Mouse (Mus musculus): ENCODE measurements around the gene Hsd11b2.
A peak's percentile ranks its signal among the peaks of the same experiment; 100 is the strongest.

DNA sequence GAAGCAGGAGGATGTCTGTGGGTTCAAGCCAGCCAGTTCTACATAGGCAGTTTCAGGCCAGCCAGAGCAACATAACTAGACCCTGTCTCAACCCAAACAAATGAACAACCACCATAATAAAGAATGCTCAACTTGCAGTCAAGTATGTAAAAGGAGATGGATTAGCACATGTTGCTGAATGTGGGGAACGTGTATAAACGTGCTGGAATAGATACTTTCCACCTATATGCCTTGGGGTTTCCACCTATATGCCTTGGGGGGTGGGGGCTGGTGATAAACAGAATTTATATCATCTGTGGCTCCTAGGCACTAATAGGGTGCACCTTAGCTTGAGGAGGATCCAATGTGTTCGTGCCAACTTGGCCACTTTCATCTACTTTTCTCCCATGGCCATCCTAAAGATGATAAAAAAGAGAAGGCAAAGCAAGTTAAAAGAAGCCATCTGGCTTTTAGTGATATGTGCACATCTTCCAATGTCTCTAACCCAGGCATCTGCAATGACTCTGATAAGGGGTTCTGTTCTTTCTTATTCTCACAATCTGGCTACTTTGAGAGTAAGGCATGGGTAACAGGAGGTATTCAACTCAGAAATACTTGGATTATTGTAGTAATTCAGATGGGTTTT lies 23.6 kb downstream of the Hsd11b2 start:
- TF ChIP-seq CTCF (IDR thresholded peaks at IDR 0.05; ENCODE audit: low read depth) (no peak), EP300 (IDR thresholded peaks at IDR 0.05; ENCODE audit: low read depth) (peak; percentile 97)
